Mouse (Mus musculus) limb, embryonic 12.5 days (tissue): ENCODE measurements around the gene Olfr1214. TPM values are rescaled to one million over a fixed set of nuclear protein-coding genes. Genes with fewer than 3 reads are reported as not detected.
"Not testable (repeated sequence)": the region's sequence is repeated elsewhere in the genome, so short reads cannot be mapped to it uniquely, and the experiment has no call there.

Experiments used
- ATAC-seq: fragments of 200-750 bp; cut with Nextera tagmentation; 2 replicates; pipeline ENCODE4 v1.8.0; 2017; ENCODE audit warnings: low read depth, moderate TSS enrichment; ENCODE audit not compliant: insufficient number of reproducible peaks, insufficient read depth, low FRiP score, low TSS enrichment
- H3K27ac ChIP-seq: fragments of 300-500 bp; sonication (generic); 2 replicates; pipeline ENCODE4 v1.5.1; 2016; ENCODE audit warnings: mild to moderate bottlenecking, moderate library complexity
- H3K27me3 ChIP-seq: fragments of 300-500 bp; sonication (generic); 2 replicates; pipeline ENCODE4 v1.6.1; 2016; ENCODE audit warnings: mild to moderate bottlenecking, moderate library complexity
- H3K36me3 ChIP-seq: fragments of 300-500 bp; sonication (generic); 2 replicates; pipeline ENCODE4 v1.6.1; 2016; ENCODE audit warnings: mild to moderate bottlenecking, moderate library complexity
- H3K4me1 ChIP-seq: fragments of 300-500 bp; sonication (generic); replicated peaks from 2 replicates; pipeline ENCODE4 v1.6.1; 2016
- H3K4me2 ChIP-seq: fragments of 300-500 bp; sonication (generic); 2 replicates; pipeline ENCODE4 v1.6.1; 2016; ENCODE audit warnings: mild to moderate bottlenecking, moderate library complexity
- H3K4me3 ChIP-seq: fragments of 300-500 bp; sonication (generic); replicated peaks from 2 replicates; pipeline ENCODE4 v1.5.1; 2016; ENCODE audit warnings: mild to moderate bottlenecking
- H3K9ac ChIP-seq: fragments of 300-500 bp; sonication (generic); replicated peaks from 2 replicates; pipeline ENCODE4 v1.6.1; 2016; ENCODE audit warnings: mild to moderate bottlenecking, moderate library complexity
- H3K9me3 ChIP-seq: fragments of 300-500 bp; sonication (generic); 2 replicates; pipeline ENCODE4 v1.6.1; 2016; ENCODE audit warnings: mild to moderate bottlenecking, moderate library complexity
- WGBS: fragments of 180-500 bp; shearing (Covaris S2); methylation state at CpG from one replicate; pipeline ENCODE4 v1.1.7; 2016; 5-methylcytosine and 5-hydroxymethylcytosine counted together
- polyA plus RNA-seq: library from polyadenylated mRNA; unstranded; fragments of >200 nt; fragmentation: Nextera tagmentation; extraction: Ambion mirVana; gene quantifications from 2 replicates; pipeline ENCODE4 v1.2.1, GENCODE M21; 2016

The Olfr1214 gene
- not detected in 2 replicates for polyA plus RNA-seq

DNA sequence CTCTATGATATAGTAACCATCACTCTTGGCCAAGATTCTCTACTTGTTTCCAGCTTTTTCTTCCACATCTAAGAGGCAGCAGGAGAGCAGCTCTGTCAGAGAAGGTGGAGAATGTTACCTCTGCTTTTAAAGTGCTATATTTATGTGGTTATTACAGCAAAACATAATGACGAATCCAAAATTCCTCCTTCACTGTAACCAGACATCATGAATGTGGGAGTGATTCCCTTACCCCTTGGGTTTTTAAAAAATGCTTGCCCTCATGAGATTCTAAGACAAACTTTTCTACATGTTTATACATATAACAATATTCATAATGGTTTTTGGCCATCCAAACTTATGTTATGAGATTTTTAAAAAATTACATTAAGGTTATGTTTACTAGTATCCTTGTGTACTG lies at the start of gene Olfr1214:
Gene Olfr1214 (minus strand): TSS at position 101 of the 400 bp plus-strand sequence.
- Histone ChIP-seq H3K4me1 (no peaks in the 10 kb centered on the region), H3K36me3 (no peaks in the 10 kb centered on the region), H3K27me3 (no peaks in the 10 kb centered on the region), H3K9ac (no peak within 1 kb of the TSS), H3K9me3 (no peaks in the 10 kb centered on the region), H3K4me2 (no peak within 1 kb of the TSS), H3K27ac (no peak within 1 kb of the TSS), H3K4me3 (no peak within 1 kb of the TSS)
- WGBS, result 82% methylated on average over 1 of the region's 1 CpGs
- no peak for ATAC-seq

DNA sequence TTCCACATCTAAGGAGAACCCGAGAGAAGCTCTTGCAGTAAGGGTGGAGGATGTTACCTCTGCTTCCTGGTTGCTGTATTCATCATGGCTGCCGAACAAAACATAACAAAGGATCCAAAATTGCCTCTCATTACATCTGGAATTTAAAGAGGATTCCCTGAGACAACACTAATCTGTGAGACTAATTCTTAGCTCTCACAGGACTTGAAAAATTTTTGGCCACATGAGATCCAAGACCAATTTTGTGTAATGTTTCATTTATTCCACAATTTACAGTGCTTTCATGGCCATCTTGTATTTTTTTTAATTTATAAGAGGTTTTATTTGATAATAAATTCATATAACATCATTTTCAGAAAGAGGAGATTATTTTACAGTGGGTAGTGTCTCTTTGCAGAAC lies 39.5 kb upstream of the Olfr1214 start, which contains the start of gene Olfr1217:
Gene Olfr1217 (minus strand): TSS at position 101 of the 400 bp plus-strand sequence.
- no peaks in the 10 kb centered on the region for H3K36me3 ChIP-seq
- no peak within 1 kb of the TSS for H3K9ac ChIP-seq
- no peaks in the 10 kb centered on the region for H3K4me1 ChIP-seq
- H3K4me3 ChIP-seq, result no peak within 1 kb of the TSS
- H3K9me3 ChIP-seq, result no peaks in the 10 kb centered on the region
- H3K27ac ChIP-seq, result no peak within 1 kb of the TSS
- ATAC-seq, result no peak
- H3K4me2 ChIP-seq, result no peak within 1 kb of the TSS
- WGBS, result 79% methylated on average over 2 of the region's 2 CpGs
- no peaks in the 10 kb centered on the region for H3K27me3 ChIP-seq

DNA sequence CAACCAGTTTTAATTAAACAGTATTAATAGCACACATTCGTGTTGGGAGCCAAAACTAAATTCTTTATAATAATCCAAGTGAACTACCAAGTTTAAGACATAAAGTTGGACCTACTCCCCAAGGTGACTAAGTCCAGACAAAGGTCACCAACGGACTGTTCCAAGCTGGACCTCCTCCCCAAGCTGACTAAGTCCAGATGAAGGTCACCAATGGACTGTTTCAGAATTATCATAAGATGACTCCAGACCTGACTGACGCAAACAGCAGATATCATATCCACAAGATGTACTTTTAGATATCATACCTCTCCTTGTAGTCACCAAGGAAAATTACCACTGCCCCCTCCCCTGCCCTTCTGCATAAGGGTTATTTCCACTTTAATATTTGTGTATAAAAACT lies 29.0 kb upstream of the Olfr1214 start:
- 75% methylated on average over 3 of the region's 3 CpGs for WGBS
- not testable (repeated sequence) for H3K4me1 ChIP-seq, ATAC-seq, H3K4me3 ChIP-seq, H3K9me3 ChIP-seq, H3K27ac ChIP-seq, H3K9ac ChIP-seq, H3K36me3 ChIP-seq, H3K27me3 ChIP-seq, H3K4me2 ChIP-seq

DNA sequence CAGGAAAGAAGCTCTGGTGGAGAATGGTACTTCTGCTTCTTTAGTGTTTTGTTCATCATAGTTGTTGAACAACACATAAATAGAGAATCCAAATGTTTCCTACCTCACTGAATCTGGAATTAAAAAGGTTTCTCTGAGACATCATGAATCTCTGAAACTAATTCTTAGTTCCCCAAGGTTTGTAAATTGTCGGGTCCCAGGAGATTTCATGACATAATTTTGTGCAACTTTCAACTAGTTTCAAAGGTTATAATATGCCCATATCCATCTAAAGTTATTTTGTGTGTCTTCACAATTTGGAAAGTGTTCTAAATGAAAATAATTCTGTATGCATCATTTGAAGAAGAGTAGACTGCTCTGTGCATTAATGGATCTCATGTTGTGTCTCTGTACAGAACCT lies 25.8 kb upstream of the Olfr1214 start, which contains the start of gene Olfr1216:
Gene Olfr1216 (minus strand): TSS at position 101 of the 400 bp plus-strand sequence.
- Histone ChIP-seq H3K9ac (no peak within 1 kb of the TSS), H3K9me3 (no peaks in the 10 kb centered on the region), H3K27me3 (no peaks in the 10 kb centered on the region), H3K27ac (no peak within 1 kb of the TSS), H3K36me3 (no peaks in the 10 kb centered on the region), H3K4me2 (no peak within 1 kb of the TSS), H3K4me3 (no peak within 1 kb of the TSS), H3K4me1 (no peaks in the 10 kb centered on the region)
- no peak for ATAC-seq
- WGBS, result 77% methylated on average over 1 of the region's 1 CpGs

DNA sequence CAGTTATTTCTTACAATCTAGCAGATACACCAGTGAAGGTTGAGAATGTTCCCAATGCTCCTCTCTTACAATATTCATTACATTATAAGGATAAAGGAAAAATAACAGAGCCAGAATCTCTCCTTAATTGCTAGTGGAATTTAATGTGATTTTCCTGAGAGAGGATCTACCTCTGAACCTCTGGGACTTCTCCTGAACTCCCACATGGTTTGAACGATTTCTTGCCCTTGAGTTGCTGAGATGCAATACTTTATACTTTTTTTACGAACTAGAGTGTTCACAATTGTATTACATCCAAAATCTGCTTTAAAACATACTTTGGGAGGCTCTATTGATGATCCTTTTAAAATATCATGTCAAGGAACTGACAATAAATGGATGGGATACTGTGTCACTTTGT lies 14.4 kb upstream of the Olfr1214 start, which contains the start of gene Olfr1215:
Gene Olfr1215 (minus strand): TSS at position 101 of the 400 bp plus-strand sequence.
- Histone ChIP-seq H3K4me3 (no peak within 1 kb of the TSS), H3K27ac (no peak within 1 kb of the TSS), H3K9me3 (no peaks in the 10 kb centered on the region), H3K4me2 (no peak within 1 kb of the TSS), H3K27me3 (no peaks in the 10 kb centered on the region), H3K36me3 (no peaks in the 10 kb centered on the region), H3K4me1 (no peaks in the 10 kb centered on the region), H3K9ac (no peak within 1 kb of the TSS)
- WGBS, result 77% methylated on average over 2 of the region's 2 CpGs
- no peak for ATAC-seq

DNA sequence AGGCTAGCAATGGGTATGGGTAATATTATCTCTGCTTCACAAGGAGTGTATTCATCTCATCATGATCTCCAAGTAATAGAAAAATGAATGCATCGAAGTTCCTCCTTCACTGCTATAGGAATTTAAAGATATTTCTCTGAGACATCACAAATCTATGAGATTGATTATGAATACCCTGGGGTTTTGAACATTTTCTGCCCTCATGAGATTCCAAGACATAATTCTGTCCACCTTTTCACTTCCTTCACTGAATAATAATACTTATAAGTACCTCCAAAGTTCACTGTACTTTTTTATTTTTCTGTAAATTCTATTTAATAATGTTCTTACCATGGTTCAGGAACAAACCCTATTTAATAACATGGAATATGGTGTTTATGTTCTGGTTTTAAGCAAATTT lies 12.3 kb downstream of the Olfr1214 start, which contains the start of gene Gm13762:
Gene Gm13762 (minus strand): TSS at position 101 of the 400 bp plus-strand sequence.
- Histone ChIP-seq H3K27ac (no peak within 1 kb of the TSS), H3K27me3 (no peaks in the 10 kb centered on the region), H3K4me2 (no peak within 1 kb of the TSS), H3K9me3 (no peaks in the 10 kb centered on the region), H3K36me3 (no peaks in the 10 kb centered on the region), H3K4me1 (no peaks in the 10 kb centered on the region), H3K4me3 (no peak within 1 kb of the TSS), H3K9ac (no peak within 1 kb of the TSS)
- WGBS, result 74% methylated on average over 1 of the region's 1 CpGs
- no peak for ATAC-seq

DNA sequence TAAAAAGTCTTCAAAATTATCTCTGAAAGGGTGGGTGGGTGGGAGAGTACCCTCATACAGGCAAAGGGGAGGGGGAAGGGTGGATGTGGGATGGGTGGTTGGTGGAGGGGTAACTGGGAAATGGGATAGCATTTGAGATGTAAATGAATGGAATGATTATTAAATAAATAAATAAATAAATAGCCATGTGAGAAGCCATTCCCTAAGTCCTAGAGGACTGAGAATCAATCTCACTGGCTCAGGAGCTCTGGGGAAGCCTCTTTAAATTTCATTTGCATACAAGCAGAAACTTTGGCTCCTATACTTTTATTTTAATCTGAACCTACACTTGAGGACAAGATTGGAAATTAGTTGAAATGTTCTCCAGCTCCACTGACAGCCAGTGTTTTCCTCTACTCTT lies 38.8 kb downstream of the Olfr1214 start, which contains the start of gene Olfr1212:
Gene Olfr1212 (plus strand): TSS at position 301 of the 400 bp plus-strand sequence.
- Histone ChIP-seq H3K4me1 (no peaks in the 10 kb centered on the region), H3K36me3 (no peaks in the 10 kb centered on the region), H3K4me2 (no peak within 1 kb of the TSS), H3K27ac (no peak within 1 kb of the TSS), H3K4me3 (no peak within 1 kb of the TSS), H3K27me3 (no peaks in the 10 kb centered on the region), H3K9ac (no peak within 1 kb of the TSS), H3K9me3 (no peaks in the 10 kb centered on the region)
- ATAC-seq, result no peak

DNA sequence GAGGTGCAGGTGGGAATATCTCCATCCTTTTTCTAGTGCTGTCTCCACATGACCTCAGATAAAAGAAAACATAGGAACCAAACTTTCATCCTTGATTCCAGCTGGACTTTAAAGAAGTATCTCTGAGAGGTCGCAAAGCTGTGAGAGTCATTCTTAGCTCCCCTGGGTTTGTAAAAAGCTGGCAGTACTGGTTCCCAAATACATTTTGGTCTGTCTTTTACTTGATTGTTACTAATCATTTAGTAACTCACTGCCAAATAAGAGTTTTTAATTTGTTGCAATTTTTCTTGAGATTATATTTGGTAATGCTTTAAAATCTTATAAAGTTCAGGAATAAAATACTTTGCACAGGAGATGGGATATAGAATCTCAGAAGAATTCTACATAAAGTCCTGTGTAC lies 54.4 kb downstream of the Olfr1214 start, which contains the start of gene Olfr1211:
Gene Olfr1211 (minus strand): TSS at position 101 of the 400 bp plus-strand sequence.
- Histone ChIP-seq H3K36me3 (no peaks in the 10 kb centered on the region), H3K9me3 (no peaks in the 10 kb centered on the region), H3K27me3 (no peaks in the 10 kb centered on the region), H3K4me1 (no peaks in the 10 kb centered on the region), H3K27ac (no peak within 1 kb of the TSS), H3K9ac (no peak within 1 kb of the TSS), H3K4me2 (no peak within 1 kb of the TSS), H3K4me3 (no peak within 1 kb of the TSS)
- 91% methylated on average over 1 of the region's 1 CpGs for WGBS
- ATAC-seq, result no peak

Other genes starting within 250 kb of the Olfr1214 start
- not detected in 2 replicates for gene Olfr1198, start 241.3 kb downstream of the Olfr1214 start, polyA plus RNA-seq
- gene Olfr1199, start 232.2 kb downstream of the Olfr1214 start, polyA plus RNA-seq, result not detected in 2 replicates
- gene Olfr1200, start 222.2 kb downstream of the Olfr1214 start, polyA plus RNA-seq, result not detected in 2 replicates
- not detected in 2 replicates for gene Olfr1201, start 199.6 kb downstream of the Olfr1214 start, polyA plus RNA-seq
- 0.05 TPM in 1 of 2 replicates, not detected in the other for gene Olfr1202, start 178.2 kb downstream of the Olfr1214 start, polyA plus RNA-seq
- not detected in 2 replicates for gene Olfr1205, start 162.9 kb downstream of the Olfr1214 start, polyA plus RNA-seq
- gene Olfr1204, start 143.4 kb downstream of the Olfr1214 start, polyA plus RNA-seq, result not detected in 2 replicates
- not detected in 2 replicates for gene Olfr1206, start 129.4 kb downstream of the Olfr1214 start, polyA plus RNA-seq
- gene Olfr1208, start 90.3 kb downstream of the Olfr1214 start, polyA plus RNA-seq, result not detected in 2 replicates
- not detected in 2 replicates for gene Olfr1209, start 77.5 kb downstream of the Olfr1214 start, polyA plus RNA-seq
- gene Olfr1211, start 54.5 kb downstream of the Olfr1214 start, polyA plus RNA-seq, result not detected in 2 replicates
- gene Olfr1212, start 38.7 kb downstream of the Olfr1214 start, polyA plus RNA-seq, result not detected in 2 replicates
- gene Gm13762, start 12.4 kb downstream of the Olfr1214 start, polyA plus RNA-seq, result not detected in 2 replicates
- not detected in 2 replicates for gene Olfr1215, start 14.3 kb upstream of the Olfr1214 start, polyA plus RNA-seq
- gene Olfr1216, start 25.7 kb upstream of the Olfr1214 start, polyA plus RNA-seq, result not detected in 2 replicates
- gene Olfr1217, start 39.4 kb upstream of the Olfr1214 start, polyA plus RNA-seq, result not detected in 2 replicates
- not detected in 2 replicates for gene Olfr1218, start 68.5 kb upstream of the Olfr1214 start, polyA plus RNA-seq
- not detected in 2 replicates for gene Olfr1219, start 90.9 kb upstream of the Olfr1214 start, polyA plus RNA-seq
- gene Olfr1220, start 114.2 kb upstream of the Olfr1214 start, polyA plus RNA-seq, result not detected in 2 replicates
- gene Olfr1221, start 124.6 kb upstream of the Olfr1214 start, polyA plus RNA-seq, result not detected in 2 replicates
- not detected in 2 replicates for gene Olfr1222, start 140.4 kb upstream of the Olfr1214 start, polyA plus RNA-seq
- gene Olfr1223, start 158.9 kb upstream of the Olfr1214 start, polyA plus RNA-seq, result not detected in 2 replicates
- not detected in 2 replicates for gene Olfr1224-ps1, start 171.4 kb upstream of the Olfr1214 start, polyA plus RNA-seq
- gene Olfr1225, start 182.0 kb upstream of the Olfr1214 start, polyA plus RNA-seq, result not detected in 2 replicates
- gene Olfr1226, start 207.4 kb upstream of the Olfr1214 start, polyA plus RNA-seq, result not detected in 2 replicates